Mouse (Mus musculus) CD4-positive, CD25-positive, alpha-beta regulatory T cell (primary cell): Measurements from ENCODE around the gene Tkt. TPM values are rescaled to one million over a fixed set of nuclear protein-coding genes. Genes with fewer than 3 reads are reported as not detected.

Experiments
- polyA plus RNA-seq: library from polyadenylated mRNA; unstranded; fragments of 100-300 nt; shearing (Covaris generic); gene quantifications from one replicate; pipeline ENCODE4 v1.2.1, GENCODE M21; 2017

The Tkt gene
- 233 TPM for polyA plus RNA-seq

DNA sequence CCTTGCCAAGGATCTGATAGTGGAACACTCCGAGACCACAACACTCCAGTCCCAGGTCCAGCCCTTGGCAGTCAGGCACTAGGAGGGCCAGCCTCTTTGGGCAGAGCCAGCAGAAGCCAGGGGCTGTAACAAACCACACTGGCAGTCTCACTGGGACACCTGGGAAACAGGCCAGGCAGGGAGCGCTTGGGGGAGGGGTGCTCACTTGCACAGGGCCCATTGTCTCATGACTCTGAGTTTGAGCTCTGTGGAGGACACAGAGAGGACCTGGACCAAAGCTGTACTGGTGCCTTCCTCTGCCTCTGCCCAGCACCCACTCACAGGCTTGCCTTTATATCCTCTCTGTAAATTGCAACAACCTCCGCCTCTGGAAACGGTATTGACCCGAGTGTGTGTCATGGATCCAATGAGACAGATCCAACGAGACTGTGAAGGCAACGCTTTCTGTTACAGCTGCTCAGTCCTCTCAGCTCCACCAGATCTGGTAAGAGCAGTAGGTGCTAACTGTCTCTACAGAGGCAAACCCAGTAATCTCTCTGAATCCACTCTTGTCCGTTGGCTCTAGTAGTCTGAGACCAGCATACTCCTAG is at the start of gene Tkt:
Gene Tkt, plus strand, starts transcription at position 229 of the 590 bp plus-strand sequence.

Other genes with a start within 250 kb of the Tkt start
- 57.7 TPM for gene Dcp1a, start 68.8 kb upstream of the Tkt start, polyA plus RNA-seq
- gene Cacna1d, start 56.9 kb upstream of the Tkt start, polyA plus RNA-seq, result 1.1 TPM
- gene Prkcd, start 77.9 kb downstream of the Tkt start, polyA plus RNA-seq, result 103 TPM
- gene Rft1, start 106.0 kb downstream of the Tkt start, polyA plus RNA-seq, result 14.9 TPM
- 10.8 TPM for gene Sfmbt1, start 166.5 kb downstream of the Tkt start, polyA plus RNA-seq